Mouse (Mus musculus) stomach, embryonic 15.5 days (tissue): ENCODE measurements around the gene Dlx5. TPM values are rescaled to one million over a fixed set of nuclear protein-coding genes. Genes with fewer than 3 reads are reported as not detected.

Source experiments
- ATAC-seq: fragments of 200-750 bp; cut with Nextera tagmentation; 2 replicates; pipeline ENCODE4 v1.8.0; 2017; ENCODE audit warnings: low read depth, moderate number of reproducible peaks, moderate TSS enrichment; ENCODE audit not compliant: insufficient read depth, low FRiP score
- H3K27ac ChIP-seq: fragments of 300-500 bp; sonication (generic); 2 replicates; pipeline ENCODE4 v1.5.1; 2015; ENCODE audit warnings: mild to moderate bottlenecking, inconsistent platforms
- H3K27me3 ChIP-seq: fragments of 300-500 bp; sonication (generic); replicated peaks from 2 replicates; pipeline ENCODE4 v1.6.1; 2015; ENCODE audit warnings: inconsistent platforms
- H3K36me3 ChIP-seq: fragments of 300-500 bp; sonication (generic); 2 replicates; pipeline ENCODE4 v1.6.1; 2015; ENCODE audit warnings: inconsistent platforms
- H3K4me1 ChIP-seq: fragments of 300-500 bp; sonication (generic); 2 replicates; pipeline ENCODE4 v1.6.1; 2015; ENCODE audit warnings: inconsistent platforms
- H3K4me2 ChIP-seq: fragments of 300-500 bp; sonication (generic); 2 replicates; pipeline ENCODE4 v1.6.1; 2015; ENCODE audit warnings: mild to moderate bottlenecking, inconsistent platforms
- H3K4me3 ChIP-seq: fragments of 300-500 bp; sonication (generic); replicated peaks from 2 replicates; pipeline ENCODE4 v1.5.1; 2015; ENCODE audit warnings: inconsistent platforms
- H3K9ac ChIP-seq: fragments of 300-500 bp; sonication (generic); 2 replicates; pipeline ENCODE4 v1.6.1; 2015; ENCODE audit warnings: inconsistent platforms
- H3K9me3 ChIP-seq: fragments of 300-500 bp; sonication (generic); 2 replicates; pipeline ENCODE4 v1.6.1; 2016; ENCODE audit warnings: inconsistent platforms
- WGBS: fragments of 180-500 bp; shearing (Covaris S2); methylation state at CpG from one replicate; pipeline ENCODE4 v1.1.7; 2015; 5-methylcytosine and 5-hydroxymethylcytosine counted together
- polyA plus RNA-seq: library from polyadenylated mRNA; unstranded; fragments of >200 nt; fragmentation: Nextera tagmentation; extraction: Ambion mirVana; gene quantifications from 2 replicates; pipeline ENCODE4 v1.2.1, GENCODE M21; 2015

Gene Dlx5
- polyA plus RNA-seq, 1 experiment from 2014 or later = 3.4 TPM

DNA sequence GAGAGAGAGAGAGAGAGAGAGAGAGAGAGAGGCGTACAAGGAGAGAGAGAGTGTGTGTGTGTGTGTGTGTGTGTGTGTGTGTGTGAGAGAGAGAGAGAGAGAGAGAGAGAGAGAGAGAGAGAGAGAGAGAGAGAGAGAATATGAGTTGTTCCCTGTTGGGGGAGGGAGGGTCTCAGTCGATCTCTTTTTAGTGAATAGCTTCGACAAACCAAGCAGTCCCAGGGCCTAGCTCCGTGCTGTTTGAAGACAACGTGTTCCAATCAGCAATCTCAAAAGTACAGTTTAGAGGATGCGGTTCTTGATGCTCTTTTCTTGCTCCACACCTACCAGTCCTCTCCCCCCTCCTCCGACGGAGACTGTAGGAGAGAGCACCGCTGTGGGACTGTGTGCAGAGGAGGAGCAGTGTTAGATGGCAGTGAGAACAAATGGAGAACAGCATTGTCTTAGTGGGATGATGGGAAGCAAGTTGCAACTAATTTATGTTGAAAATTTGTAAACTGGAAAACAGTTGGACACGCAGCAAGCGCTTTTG is 447 bp upstream of the Dlx5 start:
- WGBS = 9% methylated on average over 10 of the region's 11 CpGs
- Histone ChIP-seq H3K4me3 (peak overlapping the region; percentile 43), H3K27me3 (peaks cover 68% of the 10 kb centered on the region)

DNA sequence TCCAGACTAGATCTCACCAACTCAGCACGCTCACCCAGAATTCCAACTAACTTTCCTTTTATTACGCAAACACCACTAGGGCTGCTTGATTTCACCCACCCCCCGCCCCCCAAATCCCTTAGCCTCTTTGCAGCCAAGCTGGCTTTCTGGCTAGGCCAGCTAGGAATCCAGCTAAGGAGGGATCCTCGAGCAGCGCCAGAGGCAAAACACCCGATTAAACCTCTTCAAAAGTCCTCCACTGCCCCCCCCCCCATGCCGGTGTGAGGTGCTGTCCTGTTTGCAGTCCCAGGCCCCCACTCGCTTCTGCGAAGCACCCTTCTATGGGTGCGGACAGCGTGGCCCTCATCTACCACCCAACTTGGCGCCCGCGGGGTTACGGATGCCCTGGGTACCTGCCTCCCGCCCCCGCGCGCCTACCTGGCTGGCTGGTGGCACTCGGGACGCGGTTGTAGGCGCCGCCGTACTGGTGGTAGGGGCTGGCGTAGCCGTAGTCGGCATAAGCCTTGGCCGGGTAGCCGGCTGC is 709 bp downstream of the Dlx5 start:
- Histone ChIP-seq H3K4me2 (peak overlapping the region; percentile 82), H3K4me1 (peaks cover 14% of the 10 kb centered on the region), H3K9ac (0 out of 2 replicates have a peak overlapping the region, but pooled peaks have one; percentile 12), H3K36me3 (no peaks in the 10 kb centered on the region), H3K9me3 (no peaks in the 10 kb centered on the region), H3K4me3 (peak overlapping the region; percentile 43), H3K27me3 (peaks cover 80% of the 10 kb centered on the region), H3K27ac (no peak overlapping the region)
- 2% methylated on average over 30 of the region's 30 CpGs for WGBS
- 0 out of 2 replicates have a peak, but pooled peaks have one; percentile 3 for ATAC-seq

More for the DNA sequence above, 447 bp upstream of the Dlx5 start:
- no peaks in the 10 kb centered on the region for H3K9me3 ChIP-seq
- H3K4me1 ChIP-seq = peaks cover 14% of the 10 kb centered on the region
- no peak overlapping the region for H3K9ac ChIP-seq
- no peak for ATAC-seq
- H3K27ac ChIP-seq = no peak overlapping the region
- peak overlapping the region; percentile 82 for H3K4me2 ChIP-seq
- H3K36me3 ChIP-seq = no peaks in the 10 kb centered on the region

DNA sequence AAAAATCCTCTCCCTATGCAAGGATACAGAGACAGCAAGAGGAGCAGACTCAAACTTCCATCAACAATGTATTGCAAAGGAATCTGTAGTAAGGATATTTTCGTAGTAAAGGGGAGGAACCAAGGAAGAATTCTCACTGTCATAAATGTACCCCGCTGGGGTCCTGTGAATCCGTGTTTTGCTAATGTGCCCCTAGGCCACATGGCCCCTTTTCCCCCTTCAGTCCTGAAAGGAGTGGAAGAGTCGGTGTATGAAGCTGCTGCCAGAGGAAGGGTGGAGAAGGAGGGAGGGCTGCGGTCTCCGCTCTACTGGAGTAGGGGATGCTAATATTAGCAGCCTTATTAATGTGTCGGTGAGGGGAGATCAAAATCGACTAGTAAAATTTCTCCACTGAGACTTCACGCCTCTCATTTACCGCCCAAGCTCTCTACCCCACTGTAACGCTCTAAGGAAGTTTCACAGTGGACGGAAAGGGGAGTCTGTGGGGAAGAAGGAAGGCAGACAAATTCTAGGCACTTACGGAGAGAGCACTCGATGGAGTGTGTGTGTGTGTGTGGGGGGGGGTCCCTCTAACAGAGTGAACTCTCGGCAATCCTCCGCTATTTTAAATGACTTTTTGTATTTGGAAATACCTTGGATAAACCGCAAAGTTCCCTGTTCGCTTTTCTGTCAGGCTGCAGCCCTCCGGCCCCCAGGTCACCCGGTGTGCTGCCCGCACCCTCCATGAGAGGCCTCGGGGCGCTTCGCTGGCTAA is 1.3 kb downstream of the Dlx5 start:
- no peak for ATAC-seq
- Histone ChIP-seq H3K4me2 (peak overlapping the region; percentile 82), H3K27me3 (peaks cover 86% of the 10 kb centered on the region), H3K9me3 (no peaks in the 10 kb centered on the region), H3K27ac (no peak overlapping the region), H3K36me3 (no peaks in the 10 kb centered on the region), H3K9ac (no peak overlapping the region), H3K4me3 (peak overlapping the region; percentile 43), H3K4me1 (peaks cover 14% of the 10 kb centered on the region)
- WGBS = 1% methylated on average over 24 of the region's 24 CpGs

DNA sequence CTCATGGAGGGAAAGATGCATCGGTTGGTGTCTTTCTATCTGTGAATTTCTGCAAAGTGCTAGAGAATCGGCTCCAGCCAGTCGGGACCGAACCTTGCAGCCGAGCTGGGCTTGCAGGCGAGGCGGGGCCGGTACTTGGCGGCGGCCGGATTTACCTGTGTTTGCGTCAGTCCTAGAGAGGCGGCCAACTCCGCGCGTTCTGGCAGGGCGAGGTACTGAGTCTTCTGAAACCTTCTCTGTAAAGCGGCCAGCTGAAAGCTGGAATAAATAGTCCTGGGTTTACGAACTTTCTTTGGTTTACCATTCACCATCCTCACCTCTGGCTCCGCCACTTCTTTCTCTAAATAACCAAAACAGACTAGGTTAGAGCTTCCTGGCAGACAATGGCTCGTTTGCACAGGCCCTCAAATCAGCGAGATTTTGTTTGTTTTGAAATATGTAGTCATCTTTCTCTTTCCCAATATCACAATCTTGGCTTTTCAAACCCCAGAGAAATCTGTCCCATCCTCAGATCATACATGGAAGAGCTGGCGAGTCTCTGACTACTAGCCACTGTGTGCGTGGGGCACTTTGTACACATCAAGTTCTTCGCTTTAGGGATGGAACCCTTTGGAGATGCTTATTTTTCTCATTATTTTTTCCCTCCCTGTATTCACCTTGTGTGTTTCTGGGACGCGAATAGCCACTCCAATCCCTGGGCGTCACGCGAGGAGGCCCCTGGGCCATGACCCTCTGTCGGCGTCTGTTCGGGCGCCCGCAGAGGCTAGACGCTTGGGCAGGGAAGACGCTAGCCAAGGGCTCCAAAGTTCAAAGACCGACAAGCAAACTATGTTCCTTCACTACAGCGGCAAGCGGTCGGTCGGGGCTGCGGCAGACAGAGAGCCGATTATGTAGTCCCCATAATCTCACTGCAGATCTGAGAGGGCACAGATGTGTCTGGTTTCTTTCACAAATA is 2.2 kb downstream of the Dlx5 start:
- no peak overlapping the region for H3K9ac ChIP-seq
- H3K4me3 ChIP-seq = no peak overlapping the region; the same call in 1 of the 2 replicates
- H3K4me1 ChIP-seq = peaks cover 14% of the 10 kb centered on the region
- H3K36me3 ChIP-seq = no peaks in the 10 kb centered on the region
- ATAC-seq = no peak
- H3K27me3 ChIP-seq = peaks cover 94% of the 10 kb centered on the region
- no peaks in the 10 kb centered on the region for H3K9me3 ChIP-seq
- WGBS = 3% methylated on average over 44 of the region's 44 CpGs
- H3K27ac ChIP-seq = no peak overlapping the region
- H3K4me2 ChIP-seq = peak overlapping the region; percentile 0; the same call in 1 of the 2 replicates

DNA sequence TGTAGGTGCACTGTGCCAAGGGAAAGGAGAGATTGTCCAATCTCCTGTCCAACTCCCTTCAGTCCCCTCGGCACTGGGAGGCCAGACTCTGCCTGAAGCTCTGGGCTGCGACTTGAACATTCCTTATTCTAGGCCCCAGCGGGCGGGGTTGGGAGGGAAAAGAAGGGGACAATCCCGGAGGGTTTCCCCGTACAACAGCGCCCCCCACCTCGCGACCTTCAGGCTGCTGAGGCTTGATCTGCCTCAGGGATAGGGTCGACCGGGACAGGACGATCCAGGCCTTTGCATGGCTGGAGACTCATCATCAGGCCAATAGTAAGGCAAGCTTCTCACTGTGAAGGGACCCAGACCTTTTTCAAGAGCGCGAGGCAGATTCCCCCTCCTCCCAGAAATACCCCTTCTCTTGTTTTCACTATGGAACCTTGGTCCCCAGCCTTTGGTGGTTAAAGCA is 3.0 kb downstream of the Dlx5 start:
- 1% methylated on average over 14 of the region's 14 CpGs for WGBS
- Histone ChIP-seq H3K4me3 (no peak overlapping the region; the same call in 1 of the 2 replicates), H3K9ac (no peak overlapping the region), H3K27me3 (peaks cover 95% of the 10 kb centered on the region), H3K9me3 (no peaks in the 10 kb centered on the region), H3K4me1 (peaks cover 14% of the 10 kb centered on the region), H3K4me2 (no peak overlapping the region), H3K36me3 (no peaks in the 10 kb centered on the region), H3K27ac (no peak overlapping the region)
- ATAC-seq = no peak

DNA sequence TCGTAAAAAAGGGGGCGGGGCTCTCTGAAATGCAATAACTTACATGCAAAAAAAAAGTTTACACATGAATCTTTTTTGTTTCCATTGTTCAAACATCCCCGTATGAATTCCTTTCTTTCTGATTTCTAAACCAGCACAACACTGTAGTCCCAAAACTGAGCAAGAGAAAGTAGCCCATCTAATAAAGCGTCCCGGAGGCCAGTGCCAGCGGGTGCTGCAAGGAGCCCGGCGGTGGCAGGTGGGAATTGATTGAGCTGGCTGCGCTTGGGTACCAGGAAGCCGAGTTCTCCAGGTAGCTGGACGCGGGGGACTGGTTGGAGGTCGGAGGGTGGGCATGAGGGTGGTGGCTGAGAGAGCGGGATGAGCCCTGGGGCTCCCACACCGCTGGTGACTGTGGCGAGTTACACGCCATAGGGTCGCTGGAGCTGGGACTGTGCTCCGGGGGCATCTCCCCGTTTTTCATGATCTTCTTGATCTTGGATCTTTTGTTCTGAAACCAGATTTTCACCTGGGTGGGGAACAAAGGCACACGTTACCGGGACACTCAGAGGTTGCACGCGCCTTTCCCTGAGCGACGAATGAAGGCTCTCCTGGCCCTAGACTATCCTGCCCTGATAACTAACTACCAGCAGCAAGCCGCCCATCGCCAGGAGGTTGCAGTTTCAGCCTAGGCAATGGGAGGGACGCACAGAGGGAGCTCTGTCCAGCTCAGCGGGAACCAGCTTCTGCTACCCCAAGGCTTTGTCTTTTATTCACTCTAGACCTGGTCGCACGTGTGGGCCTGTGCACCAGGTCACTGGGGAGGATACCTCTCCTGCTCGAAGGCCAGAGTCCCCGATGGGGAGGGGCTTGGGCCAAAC is 3.7 kb downstream of the Dlx5 start:
- H3K9me3 ChIP-seq = no peaks in the 10 kb centered on the region
- ATAC-seq = no peak
- H3K9ac ChIP-seq = no peak overlapping the region
- H3K4me2 ChIP-seq = no peak overlapping the region
- WGBS = 4% methylated on average over 34 of the region's 34 CpGs
- H3K4me3 ChIP-seq = no peak overlapping the region
- no peak overlapping the region for H3K27ac ChIP-seq
- no peaks in the 10 kb centered on the region for H3K36me3 ChIP-seq
- H3K27me3 ChIP-seq = peaks cover 95% of the 10 kb centered on the region
- H3K4me1 ChIP-seq = peaks cover 14% of the 10 kb centered on the region

DNA sequence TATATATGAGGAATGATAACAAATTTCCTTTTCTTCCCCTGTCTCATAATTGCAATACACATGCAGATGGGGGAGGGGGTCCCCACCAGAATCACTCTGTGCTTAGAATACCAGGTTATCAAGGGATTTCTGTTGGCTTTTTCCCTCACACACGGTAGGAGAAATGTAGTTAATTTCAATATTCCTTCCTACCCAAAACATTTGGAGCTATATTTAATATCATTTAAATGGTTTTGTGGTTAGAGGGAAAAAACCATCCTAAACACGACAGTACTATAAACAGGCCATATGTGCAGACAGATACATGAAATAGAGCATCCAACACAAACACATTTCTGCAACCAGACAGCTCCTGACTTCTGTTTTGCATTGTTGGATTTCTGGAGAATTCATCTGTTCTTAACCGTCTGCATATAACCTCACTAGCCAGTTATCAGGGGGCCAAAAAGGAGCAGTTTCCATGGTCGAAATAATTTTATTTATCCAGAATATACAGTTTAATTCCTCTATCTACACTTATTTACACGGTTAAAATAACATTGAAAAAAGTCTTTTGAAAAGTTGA is 4.5 kb downstream of the Dlx5 start:
- peaks cover 14% of the 10 kb centered on the region for H3K4me1 ChIP-seq
- H3K27me3 ChIP-seq = peaks cover 95% of the 10 kb centered on the region
- 6% methylated on average over 5 of the region's 5 CpGs for WGBS
- no peaks in the 10 kb centered on the region for H3K9me3 ChIP-seq
- no peaks in the 10 kb centered on the region for H3K36me3 ChIP-seq
- no peak for ATAC-seq
- no peak overlapping the region for H3K4me2 ChIP-seq
- H3K4me3 ChIP-seq = no peak overlapping the region
- no peak overlapping the region for H3K27ac ChIP-seq
- H3K9ac ChIP-seq = no peak overlapping the region

DNA sequence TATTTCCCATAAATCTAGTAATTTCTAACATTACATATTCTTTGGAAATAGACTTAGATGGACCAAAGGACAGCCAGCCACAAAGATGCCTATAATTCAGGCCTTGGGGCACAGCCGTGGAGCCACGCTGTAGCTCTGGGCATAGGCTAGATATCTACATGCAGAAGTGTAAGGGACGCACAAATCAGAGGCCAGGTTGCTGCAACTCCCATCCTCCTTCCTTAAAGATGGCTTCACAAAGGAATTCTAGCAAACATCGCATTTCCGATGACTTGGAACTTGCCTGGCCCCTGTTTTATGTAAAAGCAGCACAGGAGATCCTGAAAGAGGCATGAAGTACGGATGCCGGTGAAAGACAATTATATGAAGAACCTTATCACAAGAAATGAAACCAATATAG is 5.2 kb downstream of the Dlx5 start:
- Histone ChIP-seq H3K4me1 (peaks cover 13% of the 10 kb centered on the region), H3K9ac (no peak overlapping the region), H3K36me3 (no peaks in the 10 kb centered on the region), H3K27ac (no peak overlapping the region), H3K4me2 (no peak overlapping the region), H3K9me3 (no peaks in the 10 kb centered on the region), H3K27me3 (peaks cover 98% of the 10 kb centered on the region), H3K4me3 (no peak overlapping the region)
- no peak for ATAC-seq
- 10% methylated on average over 7 of the region's 7 CpGs for WGBS

DNA sequence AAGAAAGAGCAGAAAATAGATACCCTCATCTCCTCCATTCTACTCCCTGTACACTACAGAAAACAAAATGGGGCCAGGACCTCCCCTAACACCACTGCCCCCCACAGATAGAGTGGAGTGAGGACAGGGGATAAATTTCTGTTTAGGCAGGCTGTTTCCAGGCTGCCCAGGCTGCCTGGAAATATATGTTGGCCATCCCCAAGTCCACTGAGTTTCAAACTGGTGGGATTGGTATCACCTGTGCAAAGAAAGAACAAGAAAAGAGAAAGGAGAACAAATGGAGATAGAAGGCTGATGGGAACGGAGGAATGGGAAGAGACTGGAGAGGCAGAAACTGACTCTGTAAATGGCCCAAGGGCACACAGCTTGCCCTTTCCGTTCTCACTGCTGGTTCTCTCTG is 5.7 kb downstream of the Dlx5 start:
- Histone ChIP-seq H3K4me3 (no peak overlapping the region), H3K27me3 (peaks cover 97% of the 10 kb centered on the region), H3K9ac (no peak overlapping the region), H3K36me3 (no peaks in the 10 kb centered on the region), H3K4me1 (peaks cover 8% of the 10 kb centered on the region), H3K9me3 (no peaks in the 10 kb centered on the region), H3K27ac (no peak overlapping the region), H3K4me2 (no peak overlapping the region)
- ATAC-seq = no peak
- WGBS = 3% methylated on average over 2 of the region's 2 CpGs

DNA sequence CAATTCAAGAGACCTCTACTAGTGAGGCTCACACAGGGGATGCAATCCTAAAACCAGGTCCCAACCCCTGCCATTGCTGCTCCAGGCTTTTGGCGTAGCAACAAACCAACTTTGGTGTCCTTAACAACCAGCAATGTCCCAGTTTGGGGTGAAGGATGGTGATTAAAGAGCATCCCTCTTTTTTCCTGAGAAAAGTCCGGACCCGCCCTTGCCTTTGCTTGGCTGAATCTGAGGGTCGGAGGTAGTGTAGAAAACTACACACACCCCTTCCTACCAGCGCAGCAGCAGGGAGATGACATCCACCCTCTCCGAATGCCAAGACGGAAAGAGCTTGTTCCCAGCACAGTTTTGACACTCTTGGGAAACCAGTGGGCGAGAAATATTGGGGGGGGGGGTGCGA is 6.2 kb downstream of the Dlx5 start:
- Histone ChIP-seq H3K4me1 (0 out of 2 replicates have a peak, but pooled peaks cover 3% of the 10 kb centered on the region), H3K4me3 (no peak overlapping the region), H3K36me3 (no peaks in the 10 kb centered on the region), H3K9ac (no peak overlapping the region), H3K27ac (no peak overlapping the region), H3K4me2 (no peak overlapping the region), H3K9me3 (no peaks in the 10 kb centered on the region), H3K27me3 (peaks cover 97% of the 10 kb centered on the region)
- no peak for ATAC-seq
- 5% methylated on average over 9 of the region's 9 CpGs for WGBS

DNA sequence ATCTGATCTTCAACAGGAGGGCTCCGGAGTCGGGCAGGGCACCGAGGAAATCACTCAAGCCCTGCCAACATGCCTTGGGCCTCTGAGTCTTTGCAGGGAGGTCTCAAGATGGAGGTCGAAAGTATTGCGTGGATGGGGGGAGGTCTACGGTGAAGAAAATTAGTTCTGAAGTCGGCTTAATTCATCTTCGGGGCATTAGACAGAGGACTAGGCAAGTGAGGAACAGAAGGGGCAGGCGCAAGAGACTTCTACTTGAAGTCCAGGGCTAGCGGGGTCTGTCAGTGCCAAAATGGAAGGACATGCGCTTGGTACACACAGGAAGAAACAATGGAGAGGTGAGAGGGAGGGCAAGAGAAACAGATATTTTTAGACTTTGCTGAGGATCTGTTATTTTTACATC is 6.7 kb downstream of the Dlx5 start:
- H3K27ac ChIP-seq = no peak overlapping the region
- no peak overlapping the region for H3K9ac ChIP-seq
- no peak overlapping the region for H3K4me2 ChIP-seq
- ATAC-seq = no peak
- H3K4me1 ChIP-seq = 0 out of 2 replicates have a peak, but pooled peaks cover 3% of the 10 kb centered on the region
- H3K9me3 ChIP-seq = no peaks in the 10 kb centered on the region
- H3K36me3 ChIP-seq = no peaks in the 10 kb centered on the region
- H3K27me3 ChIP-seq = peaks cover 98% of the 10 kb centered on the region
- H3K4me3 ChIP-seq = no peak overlapping the region
- WGBS = 1% methylated on average over 11 of the region's 11 CpGs
